Mouse (Mus musculus) left cerebral cortex, postnatal 10 days (tissue): Measurements from ENCODE around the gene Abca4. TPM values are rescaled to one million over a fixed set of nuclear protein-coding genes. Genes with fewer than 3 reads are reported as not detected.
"Not testable (repeated sequence)": the region's sequence is repeated elsewhere in the genome, so short reads cannot be mapped to it uniquely, and the experiment has no call there.

Source experiments
- DNase-seq, 2 experiments: peaks; one replicate each; pipeline ENCODE4 v3.0.0; 2021 to 2022; ENCODE audit warnings: low spot score in 2 of 2, mixed read lengths in 1 of 2; ENCODE audit errors: extremely low spot score in 1 of 2
- intact Hi-C: fragments of 180-260 bp; cut with DNase I; formaldehyde crosslinking; loops from one replicate; pipeline ENCODE4 v1.15.1; 2025
- total RNA-seq, 2 experiments: library from RNA; stranded (reverse); gene quantifications; 2 replicates each; pipeline ENCODE4 v1.2.3; 2021

The Abca4 gene
- total RNA-seq, 2 experiments from 2014 or later = 2.6 to 4.6 TPM

GRCm38 (mm10) chr3:122200017-122200416 lies 155.8 kb downstream of the Abca4 start:
- intact Hi-C loops = no loop called here
- DNase-seq = no peak

- no peak for DNase-seq
- intact Hi-C loops = no loop called here
These were observed 156.2 kb downstream of the Abca4 start for GRCm38 (mm10) chr3:122200447-122200846.

GRCm38 (mm10) chr3:122202307-122202732 lies 158.1 kb downstream of the Abca4 start:
- intact Hi-C loops = no loop called here
- no peak for DNase-seq

- no peak for DNase-seq
- intact Hi-C loops = no loop called here
These were observed 159.6 kb downstream of the Abca4 start for GRCm38 (mm10) chr3:122203675-122204329.

GRCm38 (mm10) chr3:122205753-122206152 lies 161.5 kb downstream of the Abca4 start:
- no peak for DNase-seq
- intact Hi-C loops = no loop called here

- intact Hi-C loops = no loop called here
These were observed 162.2 kb downstream of the Abca4 start for GRCm38 (mm10) chr3:122206279-122207070.

GRCm38 (mm10) chr3:122207766-122208165 lies 163.5 kb downstream of the Abca4 start:
- intact Hi-C loops = no loop called here
- no peak for DNase-seq

More at GRCm38 (mm10) chr3:122206279-122207070, 162.2 kb downstream of the Abca4 start:
- DNase-seq = no peak

GRCm38 (mm10) chr3:122208296-122209225 lies 164.3 kb downstream of the Abca4 start:
- intact Hi-C loops = no loop called here
- no peak for DNase-seq

GRCm38 (mm10) chr3:122209511-122209910 lies 165.3 kb downstream of the Abca4 start:
- intact Hi-C loops = no loop called here

GRCm38 (mm10) chr3:122210434-122210833 lies 166.2 kb downstream of the Abca4 start:
- intact Hi-C loops = no loop called here
- no peak for DNase-seq

More at GRCm38 (mm10) chr3:122209511-122209910, 165.3 kb downstream of the Abca4 start:
- DNase-seq = no peak

GRCm38 (mm10) chr3:122210846-122211245 lies 166.6 kb downstream of the Abca4 start:
- intact Hi-C loops = no loop called here
- no peak for DNase-seq

GRCm38 (mm10) chr3:122211446-122212125 lies 167.3 kb downstream of the Abca4 start:
- intact Hi-C loops = no loop called here
- DNase-seq = no peak

GRCm38 (mm10) chr3:122221240-122222036 lies 177.2 kb downstream of the Abca4 start:
- intact Hi-C loops = no loop called here
- no peak for DNase-seq

GRCm38 (mm10) chr3:122226972-122227371 lies 182.7 kb downstream of the Abca4 start:
- DNase-seq, intact Hi-C loops: not testable (repeated sequence)
